29 mouse cellular contexts compared by ENCODE assay signal in genomic region chr17:73247758-73248157, GRCm38 (mm10).
DNase-seq lines count a peak whose midpoint lies in the region; ATAC-seq and TF ChIP-seq lines count a peak whose summit lies in the region.
"Had no signal": no experiment of that assay in that cellular context is flagged by ENCODE, and none has a peak within 500 bp of the region (broad histone marks: within the 10 kb centered on the region; RNA-seq: fewer than 3 reads in every experiment).

No protein-coding gene starts in this region.

- peak; percentile 66 for ATAC-seq in liver, embryonic 14.5 days (ENCODE audit: insufficient read depth)
- ATAC-seq: forebrain, embryonic 16.5 days; hindbrain, postnatal 0 days; intestine, embryonic 15.5 days; midbrain, embryonic 15.5 days; Patski had no signal

- peak; percentile 51 for DNase-seq in adrenal gland, adult 2 months
- DNase-seq in adrenal gland, postnatal 4 days (ENCODE audit: low spot score in 2 of 2) = no peak
- DNase-seq in limb, embryonic 10.5 days (ENCODE audit: low spot score) = peak; percentile 7
- DNase-seq in liver, embryonic 14.5 days (ENCODE audit: low read depth in 3 of 3, low spot score in 3 of 3) = no peak
- DNase-seq in thymus, adult 18-20 months = no peak
- no peak for DNase-seq in kidney, postnatal 14 days
- no peak for DNase-seq in cerebellum, adult 18-20 months
- DNase-seq: adrenal gland, adult 8-10 months; cerebellum, adult 11-12 months; cerebellum, postnatal 10 days; gastrocnemius, adult 2 months; heart, postnatal 14 days; kidney, adult 9 months; kidney, postnatal 10 days; layer of hippocampus, adult 9-11 months; lung, adult 2 months; lung, postnatal 10 days; retina, postnatal 1 day; right cerebral cortex, postnatal 14 days; thymus, postnatal 25 days had no signal

- no peak overlapping the region for H3K9ac ChIP-seq in liver, embryonic 14.5 days (replicated peaks)
- H3K9ac ChIP-seq: intestine, embryonic 15.5 days; limb, embryonic 13.5 days; midbrain, embryonic 15.5 days; neural tube, embryonic 15.5 days had no signal

- no peak overlapping the region for H3K4me2 ChIP-seq in liver, embryonic 14.5 days (ENCODE audit: low read depth)
- H3K4me2 ChIP-seq: intestine, embryonic 15.5 days; limb, embryonic 13.5 days; midbrain, embryonic 15.5 days; neural tube, embryonic 15.5 days had no signal

- TF ChIP-seq CTCF in liver, embryonic 14.5 days (IDR thresholded peaks at IDR 0.05; ENCODE audit: low read depth) = no peak

- no peak overlapping the region for H3K4me3 ChIP-seq in limb, embryonic 10.5 days
- H3K4me3 ChIP-seq in liver, embryonic 14.5 days (ENCODE audit: insufficient read depth in 1 of 2, low read depth in 2 of 2, low read length in 2 of 2) = no peak overlapping the region
- H3K4me3 ChIP-seq: erythroblast, embryonic 14.5 days; gastrocnemius, adult 2 months; intestine, embryonic 15.5 days; limb, embryonic 13.5 days; midbrain, embryonic 10.5 days; midbrain, embryonic 15.5 days; neural tube, embryonic 15.5 days had no signal

- no peak overlapping the region for H3K27ac ChIP-seq in limb, embryonic 10.5 days
- no peak overlapping the region for H3K27ac ChIP-seq in liver, embryonic 14.5 days
- H3K27ac ChIP-seq: gastrocnemius, adult 2 months; hindbrain, postnatal 0 days; intestine, embryonic 15.5 days; limb, embryonic 13.5 days; midbrain, embryonic 10.5 days; midbrain, embryonic 15.5 days; neural tube, embryonic 15.5 days had no signal

- H3K9me3 ChIP-seq in limb, embryonic 10.5 days (replicated peaks) = no peaks in the 10 kb centered on the region
- no peaks in the 10 kb centered on the region for H3K9me3 ChIP-seq in liver, embryonic 14.5 days (ENCODE audit: control insufficient read depth, low read length)
- H3K9me3 ChIP-seq: intestine, embryonic 15.5 days; limb, embryonic 13.5 days; midbrain, embryonic 10.5 days; midbrain, embryonic 15.5 days; neural tube, embryonic 15.5 days had no signal

- no peaks in the 10 kb centered on the region for H3K27me3 ChIP-seq in limb, embryonic 10.5 days (ENCODE audit: low read depth, poor library complexity, severe bottlenecking)
- H3K27me3 ChIP-seq in liver, embryonic 14.5 days (ENCODE audit: control insufficient read depth, insufficient read depth, low read length) = no peaks in the 10 kb centered on the region
- H3K27me3 ChIP-seq: intestine, embryonic 15.5 days; limb, embryonic 13.5 days; midbrain, embryonic 15.5 days; neural tube, embryonic 15.5 days; Patski had no signal

- 0 out of 2 replicates have a peak, but pooled peaks cover 11% of the 10 kb centered on the region for H3K4me1 ChIP-seq in limb, embryonic 10.5 days
- H3K4me1 ChIP-seq in liver, embryonic 14.5 days (replicated peaks; ENCODE audit: control insufficient read depth in 2 of 2, insufficient read depth in 2 of 2, low read length in 1 of 2) = peaks cover 0 to 12% of the 10 kb centered on the region in 2 experiments; a peak in 2 of 4 replicates

- TF ChIP-seq EP300 in liver, embryonic 14.5 days (IDR thresholded peaks at IDR 0.05; ENCODE audit: low read depth) = peak; percentile 78

- WGBS in limb, embryonic 10.5 days = 92% methylated on average over 14 of the region's 14 CpGs
- 52% methylated on average over 14 of the region's 14 CpGs for WGBS in liver, embryonic 14.5 days (ENCODE audit: insufficient replicate concordance)

- H3K36me3 ChIP-seq in limb, embryonic 10.5 days = no peaks in the 10 kb centered on the region
- H3K36me3 ChIP-seq in liver, embryonic 14.5 days (replicated peaks; ENCODE audit: control insufficient read depth, insufficient read depth, low read depth) = no peaks in the 10 kb centered on the region
- H3K36me3 ChIP-seq: intestine, embryonic 15.5 days; limb, embryonic 13.5 days; midbrain, embryonic 10.5 days; midbrain, embryonic 15.5 days had no signal

Comparison
In these comparisons a context has a peak if more than half of its experiments do, and no peak if none do; other contexts are left out.
1. DNase-seq: peak in adrenal gland, adult 2 months (single experiment) and limb, embryonic 10.5 days (single experiment); none in adrenal gland, postnatal 4 days (0 of 2), liver, embryonic 14.5 days (0 of 3), thymus, adult 18-20 months (0 of 2), kidney, postnatal 14 days (single experiment) and cerebellum, adult 18-20 months (0 of 2).